Mouse (Mus musculus): ENCODE data around the gene Homer3.

The Homer3 gene

DNA sequence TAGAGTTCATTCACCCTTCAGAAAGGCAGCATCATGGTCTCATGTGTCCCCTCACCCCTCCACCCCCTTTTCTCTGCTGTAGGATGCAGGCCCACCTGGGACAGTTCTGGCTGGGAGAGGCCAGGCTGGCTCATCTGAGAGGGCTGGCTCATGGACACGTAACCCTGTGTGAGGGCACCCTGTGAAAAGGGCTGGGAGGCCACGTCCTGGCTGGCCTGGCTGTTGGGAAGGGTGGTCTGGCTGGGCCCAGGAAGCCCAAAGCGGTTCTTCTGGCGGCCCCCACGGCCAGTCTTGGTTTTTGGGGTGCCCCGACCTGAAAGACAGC, 50.2 kb downstream of the Homer3 start:
- DNase-seq (ENCODE audit: low spot score in 2 of 2): no peak

DNA sequence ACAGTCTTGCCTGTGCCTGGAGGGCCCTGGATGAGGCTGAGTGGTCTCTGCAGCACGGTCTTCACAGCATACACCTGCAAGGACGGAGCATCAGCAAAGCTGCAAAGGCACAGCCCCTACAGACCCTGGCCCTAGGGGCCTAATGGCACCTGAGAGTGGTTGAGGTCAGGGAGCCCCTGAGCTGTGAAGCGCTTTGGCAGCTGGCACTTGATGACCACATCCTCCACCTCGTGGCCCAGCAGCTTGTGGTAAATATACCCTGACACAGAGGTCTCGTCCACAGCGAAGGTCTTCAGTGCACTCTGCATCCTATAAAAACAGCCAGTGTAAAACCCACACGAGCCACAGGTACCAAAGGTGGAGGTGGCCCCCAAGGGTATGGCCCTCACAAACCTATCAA, 56.3 kb downstream of the Homer3 start:
- no peak for DNase-seq (ENCODE audit: low spot score in 2 of 2)

DNA sequence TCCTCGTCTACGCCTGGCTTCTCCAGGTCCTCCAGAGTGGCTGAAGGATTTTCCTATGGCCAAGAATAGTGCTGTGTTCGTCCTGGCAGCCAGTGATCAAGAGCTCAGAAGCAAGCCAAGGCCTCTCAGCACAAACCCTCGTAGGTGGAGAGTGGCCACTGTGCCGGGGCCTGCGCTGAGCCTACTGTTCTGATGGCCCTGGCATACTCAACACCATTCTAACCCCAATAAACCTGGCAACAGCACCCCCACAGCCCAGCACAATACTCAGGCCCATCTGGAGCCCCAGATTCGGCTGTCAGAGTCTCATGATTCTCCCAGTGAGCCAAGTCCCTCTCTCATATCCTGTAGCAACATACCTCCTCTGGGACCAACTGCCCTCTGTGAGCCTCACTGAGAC, 58.0 kb downstream of the Homer3 start:
- DNase-seq (ENCODE audit: low spot score in 2 of 2): no peak

DNA sequence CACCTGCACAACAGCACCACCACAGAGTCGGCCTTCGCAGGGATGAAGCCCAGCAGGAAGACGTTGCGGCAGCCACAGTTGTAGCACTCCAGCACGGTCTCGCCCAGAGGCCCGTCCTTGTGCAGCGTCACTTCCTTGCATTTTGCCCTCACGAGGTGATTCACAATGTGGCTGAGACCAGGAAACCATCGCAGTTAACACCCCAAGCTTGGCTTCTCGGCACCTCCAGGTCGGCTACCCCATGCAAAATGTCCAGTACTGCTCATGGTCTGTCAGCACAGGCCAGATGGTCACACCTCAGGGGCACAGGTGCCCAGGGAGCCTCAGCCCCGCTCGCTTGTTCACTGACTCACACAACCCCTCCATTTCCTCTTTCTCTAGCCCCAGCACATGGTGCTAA, 59.4 kb downstream of the Homer3 start:
- no peak for DNase-seq (ENCODE audit: low spot score in 2 of 2)

DNA sequence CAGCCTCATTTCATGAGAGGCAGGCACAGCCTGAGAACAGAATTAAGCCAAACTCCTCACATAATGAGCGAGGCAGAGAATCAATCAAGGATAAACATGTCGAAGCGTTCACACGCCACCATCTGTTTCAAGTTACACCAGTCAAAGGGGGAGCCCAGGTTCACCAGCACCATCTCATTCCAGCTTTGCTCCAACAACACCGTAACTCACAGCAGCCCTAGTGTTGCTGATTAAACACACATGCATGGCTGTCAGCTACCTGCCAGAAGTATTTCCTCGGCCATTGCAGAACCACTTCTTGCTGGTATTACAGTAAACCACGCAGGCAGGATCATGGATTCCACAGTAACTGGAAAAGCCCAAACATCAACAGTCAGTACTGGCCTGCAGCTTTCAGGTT, 60.4 kb downstream of the Homer3 start:
- no peak for DNase-seq (ENCODE audit: low spot score in 2 of 2)

DNA sequence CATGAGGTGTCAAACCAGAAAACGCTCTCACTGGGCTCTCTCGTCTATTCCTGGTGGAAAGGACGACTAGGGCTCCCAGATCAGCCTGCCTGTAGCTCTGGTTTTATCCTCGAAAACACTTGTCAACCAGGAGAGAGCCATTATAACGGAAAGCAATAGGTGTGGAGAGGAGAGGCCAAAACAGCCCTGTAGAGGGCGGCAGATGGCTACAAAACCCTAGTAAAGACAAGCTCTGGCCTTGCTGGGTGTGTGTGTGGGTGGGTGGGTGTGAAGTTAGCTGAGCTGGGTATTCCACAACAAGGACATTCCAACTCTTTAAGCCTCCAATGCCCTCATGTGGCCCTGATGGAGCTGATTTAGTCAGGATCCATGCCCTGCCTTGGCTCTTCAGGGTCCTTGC, 61.1 kb downstream of the Homer3 start:
- no peak for DNase-seq (ENCODE audit: low spot score in 2 of 2)
